Mouse (Mus musculus): Measurements from ENCODE around the gene Ttc38. TPM values are rescaled to one million over a fixed set of nuclear protein-coding genes. Genes with fewer than 3 reads are reported as not detected.
A peak's percentile ranks its signal among the peaks of the same experiment; 100 is the strongest.

Gene Ttc38
- total and polyA plus RNA-seq, 3 experiments: 2.1 to 4.2 TPM; not detected in 1

- TF ChIP-seq MAZ (IDR thresholded peaks at IDR 0.05; ENCODE audit: low read depth, low read length): peak; percentile 90
- peak; percentile 77 for TF ChIP-seq SIN3A (IDR thresholded peaks at IDR 0.05; ENCODE audit: low read length)
- no peak for TF ChIP-seq MAFK (IDR thresholded peaks at IDR 0.05; ENCODE audit: borderline replicate concordance, low read depth, low read length)
- TF ChIP-seq MXI1 (IDR thresholded peaks at IDR 0.05; ENCODE audit: low read depth, low read length): peak; percentile 28; the same call in 1 of the 2 replicates
- TF ChIP-seq ETS1 (IDR thresholded peaks at IDR 0.05; ENCODE audit: low read depth, low read length): peak; percentile 40; the same call in 1 of the 2 replicates
- TF ChIP-seq ZC3H11A (IDR thresholded peaks at IDR 0.05; ENCODE audit: low read depth, low read length): no peak
- no peak for TF ChIP-seq POLR2AphosphoS2 (IDR thresholded peaks at IDR 0.05; ENCODE audit: low read length)
- no peak for TF ChIP-seq TAL1 (IDR thresholded peaks at IDR 0.05; ENCODE audit: low read length)
- TF ChIP-seq RCOR1 (IDR thresholded peaks at IDR 0.05; ENCODE audit: low read depth, low read length): peak; percentile 43; the same call in 1 of the 2 replicates
- no peak for TF ChIP-seq HCFC1 (IDR thresholded peaks at IDR 0.05; ENCODE audit: low read depth, low read length)
- TF ChIP-seq USF2 (IDR thresholded peaks at IDR 0.05; ENCODE audit: borderline replicate concordance in 1 of 2, insufficient read depth in 1 of 2, low read depth in 1 of 2, low read length in 2 of 2): no peak
- no peak for TF ChIP-seq BHLHE40 (IDR thresholded peaks at IDR 0.05; ENCODE audit: borderline replicate concordance, low read depth, low read length)
- TF ChIP-seq CHD2 (IDR thresholded peaks at IDR 0.05; ENCODE audit: low read length): no peak
- no peak for TF ChIP-seq JUND (IDR thresholded peaks at IDR 0.05; ENCODE audit: low read depth, low read length)
- TF ChIP-seq E2F4 (IDR thresholded peaks at IDR 0.05; ENCODE audit: borderline replicate concordance, low read depth, low read length): no peak
- TF ChIP-seq TCF12 (IDR thresholded peaks at IDR 0.05; ENCODE audit: low read depth, low read length): no peak; the same call in 1 of the 2 replicates
- TF ChIP-seq ELF1 (IDR thresholded peaks at IDR 0.05; ENCODE audit: low read depth, low read length): no peak
- TF ChIP-seq CHD1 (IDR thresholded peaks at IDR 0.05; ENCODE audit: low read depth, low read length): no peak
- TF ChIP-seq ZKSCAN1 (IDR thresholded peaks at IDR 0.05; ENCODE audit: low read depth, low read length): no peak
- TF ChIP-seq ZNF384 (IDR thresholded peaks at IDR 0.05; ENCODE audit: low read depth, low read length): no peak
- no peak for TF ChIP-seq MYB (IDR thresholded peaks at IDR 0.05; ENCODE audit: low read depth, low read length)
- TF ChIP-seq MAX (IDR thresholded peaks at IDR 0.05; ENCODE audit: low read length): no peak
- TF ChIP-seq SMC3 (IDR thresholded peaks at IDR 0.05; ENCODE audit: low read depth, low read length): no peak
Observed at GRCm38 (mm10) chr15:85902505-85902904, 70.4 kb downstream of the Ttc38 start (continued).

DNA sequence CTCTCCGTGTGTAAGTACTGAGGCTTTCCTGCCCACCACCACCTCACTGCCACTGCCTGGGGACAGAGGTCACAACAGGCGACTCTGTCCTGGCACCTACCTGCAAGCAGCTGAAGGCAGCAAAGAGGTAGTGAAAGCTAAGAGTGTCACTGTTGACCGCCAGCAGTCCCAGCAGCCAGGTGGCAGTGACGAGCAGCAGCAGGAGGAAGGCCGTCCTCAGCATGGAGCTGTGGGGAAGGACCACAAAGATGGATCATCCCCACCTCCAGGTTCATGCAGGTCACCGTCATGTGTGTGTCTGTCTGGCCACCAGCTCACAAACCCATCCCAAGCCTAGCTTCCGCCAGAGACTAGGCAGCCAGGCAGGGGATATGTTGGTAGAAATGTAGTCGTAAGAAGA lies 71.7 kb downstream of the Ttc38 start:
- Histone ChIP-seq H3K4me3 (ENCODE audit: control insufficient read depth in 1 of 2, insufficient read depth in 1 of 2, low read depth in 2 of 2, low read length in 2 of 2) (no peak overlapping the region), H3K36me3 (ENCODE audit: control insufficient read depth in 1 of 2, insufficient read depth in 2 of 2, low read length in 2 of 2) (peaks cover 0 to 2% of the 10 kb centered on the region in 2 experiments; a peak in 1 of 4 replicates)
- peak; percentile 33 for DNase-seq (ENCODE audit: low read depth, low spot score)

More for the DNA sequence above, 71.7 kb downstream of the Ttc38 start:
- H3K9me3 ChIP-seq (replicated peaks; ENCODE audit: insufficient read depth, low read length): no peaks in the 10 kb centered on the region
- no peak overlapping the region for H3K27ac ChIP-seq (ENCODE audit: control insufficient read depth, low read depth, low read length)
- TF ChIP-seq MYB (IDR thresholded peaks at IDR 0.05; ENCODE audit: low read depth, low read length) (no peak), POLR2A (IDR thresholded peaks at IDR 0.05; ENCODE audit: control insufficient read depth in 1 of 2, insufficient read depth in 1 of 2, low read depth in 1 of 2, low read length in 2 of 2, poor library complexity in 1 of 2) (no peak), CTCF (IDR thresholded peaks at IDR 0.05 in 2 of 3, conservative IDR thresholded peaks at IDR 0.05 in 1 of 3; ENCODE audit: control insufficient read depth in 1 of 3, insufficient read depth in 1 of 3, low read depth in 2 of 3, low read length in 3 of 3, poor library complexity in 1 of 3, severe bottlenecking in 1 of 3) (peak; percentile 50 to 81 (median 68)), SMC3 (IDR thresholded peaks at IDR 0.05; ENCODE audit: low read depth, low read length) (peak; percentile 74), KAT2A (conservative IDR thresholded peaks at IDR 0.05; ENCODE audit: low read depth, low read length) (no peak), EP300 (IDR thresholded peaks at IDR 0.05; ENCODE audit: low read depth in 1 of 2, low read length in 2 of 2) (no peak), ZC3H11A (IDR thresholded peaks at IDR 0.05; ENCODE audit: low read depth, low read length) (peak; percentile 32; the same call in 1 of the 2 replicates), MAZ (IDR thresholded peaks at IDR 0.05; ENCODE audit: low read depth, low read length) (no peak), BHLHE40 (IDR thresholded peaks at IDR 0.05; ENCODE audit: borderline replicate concordance, low read depth, low read length) (no peak), RAD21 (IDR thresholded peaks at IDR 0.05; ENCODE audit: low read depth, low read length) (peak; percentile 48)
- H3K4me1 ChIP-seq (ENCODE audit: control insufficient read depth in 1 of 2, insufficient read depth in 2 of 2, low read length in 2 of 2): peaks cover 0 to 21% of the 10 kb centered on the region in 2 experiments; a peak in 3 of 4 replicates
- no peaks in the 10 kb centered on the region for H3K27me3 ChIP-seq (ENCODE audit: control insufficient read depth in 1 of 2, insufficient read depth in 2 of 2, low read length in 2 of 2)
- H3K79me2 ChIP-seq (ENCODE audit: control insufficient read depth, insufficient read depth, low read length, poor library complexity): no peaks in the 10 kb centered on the region
- no peak overlapping the region for H3K9ac ChIP-seq (ENCODE audit: control insufficient read depth, low read depth, low read length, poor library complexity, severe bottlenecking)
